Mouse (Mus musculus): ENCODE measurements around the gene Abhd17a.

Gene Abhd17a

GRCm38 (mm10) chr10:80576351-80577194 is 13.6 kb downstream of the Abhd17a start:
- DNase-seq (ENCODE audit: low read depth): no peak

- no peak for DNase-seq (ENCODE audit: low read depth)
Measured at GRCm38 (mm10) chr10:80575925-80576324, 14.2 kb downstream of the Abhd17a start.

- DNase-seq (ENCODE audit: low read depth): no peak
Measured at GRCm38 (mm10) chr10:80574896-80575295, 15.2 kb downstream of the Abhd17a start.

- no peak for DNase-seq (ENCODE audit: low read depth)
Measured at GRCm38 (mm10) chr10:80573944-80574343, 16.2 kb downstream of the Abhd17a start.

GRCm38 (mm10) chr10:80572477-80572876 is 17.7 kb downstream of the Abhd17a start:
- DNase-seq (ENCODE audit: low read depth): peak; percentile 79

- DNase-seq (ENCODE audit: low read depth): no peak
Measured at GRCm38 (mm10) chr10:80570871-80571836, 19.0 kb downstream of the Abhd17a start.

GRCm38 (mm10) chr10:80570419-80570818 is 19.7 kb downstream of the Abhd17a start:
- no peak for DNase-seq (ENCODE audit: low read depth)

- DNase-seq (ENCODE audit: low read depth): peak; percentile 89
Measured at GRCm38 (mm10) chr10:80569664-80570066, 20.5 kb downstream of the Abhd17a start.

- no peak for DNase-seq (ENCODE audit: low read depth)
Measured at GRCm38 (mm10) chr10:80568876-80569275, 21.3 kb downstream of the Abhd17a start.

GRCm38 (mm10) chr10:80566375-80567092 is 23.6 kb downstream of the Abhd17a start:
- DNase-seq (ENCODE audit: low read depth): no peak

- DNase-seq (ENCODE audit: low read depth): peak; percentile 97
Measured at GRCm38 (mm10) chr10:80561116-80561944, 28.8 kb downstream of the Abhd17a start, which contains the start of gene Rexo1. TSS of gene Rexo1 (minus strand) at chr10:80561560.

- DNase-seq (ENCODE audit: low read depth): no peak
Measured at GRCm38 (mm10) chr10:80560621-80561020, 29.5 kb downstream of the Abhd17a start.

- no peak for DNase-seq (ENCODE audit: low read depth)
Measured at GRCm38 (mm10) chr10:80559431-80559830, 30.7 kb downstream of the Abhd17a start.

- no peak for DNase-seq (ENCODE audit: low read depth)
Measured at GRCm38 (mm10) chr10:80557346-80557965, 32.7 kb downstream of the Abhd17a start.

GRCm38 (mm10) chr10:80553997-80554396 is 36.1 kb downstream of the Abhd17a start:
- no peak for DNase-seq (ENCODE audit: low read depth)

GRCm38 (mm10) chr10:80553575-80553974 is 36.6 kb downstream of the Abhd17a start:
- no peak for DNase-seq (ENCODE audit: low read depth)

- no peak for DNase-seq (ENCODE audit: low read depth)
Measured at GRCm38 (mm10) chr10:80552364-80552763, 37.8 kb downstream of the Abhd17a start.

GRCm38 (mm10) chr10:80549279-80549678 is 40.9 kb downstream of the Abhd17a start:
- no peak for DNase-seq (ENCODE audit: low read depth)

GRCm38 (mm10) chr10:80548428-80549006 is 41.6 kb downstream of the Abhd17a start:
- DNase-seq (ENCODE audit: low read depth): no peak

- no peak for DNase-seq (ENCODE audit: low read depth)
Measured at GRCm38 (mm10) chr10:80547539-80547938, 42.6 kb downstream of the Abhd17a start.
